Mouse (Mus musculus): ENCODE results near the gene Stox2. TPM values are rescaled to one million over a fixed set of nuclear protein-coding genes. Genes with fewer than 3 reads are reported as not detected.

The Stox2 gene
- polyA plus RNA-seq, 1 experiment from 2014 or later = 43.5 TPM

DNA sequence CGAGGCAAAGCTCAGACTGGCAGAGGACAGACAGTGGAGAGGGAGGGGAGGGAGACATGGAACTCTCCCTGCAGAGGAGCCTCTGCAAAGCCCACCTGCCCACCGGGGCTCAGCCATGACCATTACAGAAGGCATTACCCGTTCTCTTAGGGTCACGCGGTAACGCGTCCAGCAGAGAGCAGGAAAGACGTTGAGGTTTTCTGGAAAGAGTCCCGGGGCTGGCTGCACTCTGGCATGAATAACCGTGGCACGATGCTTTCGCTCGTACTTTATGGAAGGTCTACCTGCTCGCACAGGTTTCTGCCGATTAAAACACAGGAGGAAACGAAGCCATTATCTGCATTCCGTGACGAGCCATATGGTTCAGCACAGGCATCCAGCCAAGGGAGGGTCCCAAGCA is 53.9 kb downstream of the Stox2 start:
- Histone ChIP-seq H3K27ac (replicated peaks) (no peak overlapping the region), H3K4me2 (no peak overlapping the region; the same call in 1 of the 2 replicates), H3K9me3 (no peaks in the 10 kb centered on the region), H3K4me1 (replicated peaks) (no peaks in the 10 kb centered on the region), H3K9ac (no peak overlapping the region), H3K4me3 (no peak overlapping the region), H3K36me3 (no peaks in the 10 kb centered on the region), H3K27me3 (no peaks in the 10 kb centered on the region)
- ATAC-seq (ENCODE audit: low FRiP score, low read depth) = peak; percentile 54; the same call in 1 of the 2 replicates
- WGBS = 69% methylated on average over 18 of the region's 18 CpGs

DNA sequence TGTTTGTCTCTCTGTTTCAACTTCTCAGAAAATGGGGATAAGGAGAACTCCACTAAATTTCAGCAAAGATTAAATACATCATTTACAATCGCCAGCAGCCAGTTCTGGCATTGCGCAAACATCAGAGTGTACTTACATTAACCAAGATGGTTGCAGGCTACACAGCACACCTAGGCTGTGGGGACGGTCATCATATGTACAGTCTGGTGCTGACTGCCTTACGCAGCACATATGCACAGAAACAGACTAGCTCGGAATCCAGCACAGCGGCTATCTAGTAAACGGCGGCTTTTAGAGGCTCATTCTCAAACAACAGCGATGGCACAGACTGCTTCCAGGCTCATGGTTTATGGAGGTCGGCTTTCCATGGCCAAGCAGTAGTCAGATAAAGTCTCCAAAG is 54.3 kb downstream of the Stox2 start:
- Histone ChIP-seq H3K36me3 (no peaks in the 10 kb centered on the region), H3K27ac (replicated peaks) (no peak overlapping the region), H3K4me1 (replicated peaks) (no peaks in the 10 kb centered on the region), H3K9ac (no peak overlapping the region), H3K27me3 (no peaks in the 10 kb centered on the region), H3K4me3 (no peak overlapping the region), H3K4me2 (no peak overlapping the region; the same call in 1 of the 2 replicates), H3K9me3 (no peaks in the 10 kb centered on the region)
- WGBS = 90% methylated on average over 10 of the region's 10 CpGs
- ATAC-seq (ENCODE audit: low FRiP score, low read depth) = peak; percentile 51; the same call in 1 of the 2 replicates

GRCm38 (mm10) chr8:47389430-47389829 is 56.7 kb downstream of the Stox2 start:
- Histone ChIP-seq H3K4me2 (no peak overlapping the region), H3K36me3 (no peaks in the 10 kb centered on the region), H3K4me3 (no peak overlapping the region), H3K4me1 (replicated peaks) (no peaks in the 10 kb centered on the region), H3K27ac (replicated peaks) (no peak overlapping the region), H3K27me3 (no peaks in the 10 kb centered on the region), H3K9me3 (no peaks in the 10 kb centered on the region), H3K9ac (no peak overlapping the region)
- ATAC-seq (ENCODE audit: low FRiP score, low read depth) = no peak
- WGBS = 92% methylated on average over 3 of the region's 3 CpGs

- Histone ChIP-seq H3K4me2 (no peak overlapping the region), H3K4me1 (replicated peaks) (no peaks in the 10 kb centered on the region), H3K36me3 (no peaks in the 10 kb centered on the region), H3K9me3 (no peaks in the 10 kb centered on the region), H3K27me3 (no peaks in the 10 kb centered on the region), H3K4me3 (no peak overlapping the region), H3K9ac (no peak overlapping the region), H3K27ac (replicated peaks) (no peak overlapping the region)
- WGBS = 90% methylated on average over 12 of the region's 12 CpGs
- ATAC-seq (ENCODE audit: low FRiP score, low read depth) = no peak
Measured at GRCm38 (mm10) chr8:47388171-47388570, 58.0 kb downstream of the Stox2 start.

DNA sequence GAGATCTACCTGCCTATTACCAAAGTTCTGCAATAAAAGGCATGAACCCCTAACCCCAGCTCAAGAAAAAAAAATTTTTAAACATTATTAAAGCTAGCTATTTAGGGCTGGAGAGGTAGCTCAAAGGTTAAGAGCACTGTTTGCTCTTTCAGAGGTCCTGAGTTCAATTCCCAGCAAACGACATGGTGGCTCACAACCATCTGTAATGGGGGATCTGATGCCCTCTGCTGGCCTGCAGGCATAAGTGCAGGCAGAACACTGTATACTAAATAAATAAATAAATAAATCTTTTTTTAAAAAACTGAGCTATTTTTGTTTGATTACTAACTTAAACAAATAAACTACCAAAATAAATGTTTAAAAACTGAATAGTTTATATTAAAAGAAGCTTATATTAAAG is 60.4 kb downstream of the Stox2 start:
- WGBS = 76% methylated on average over 1 of the region's 1 CpGs
- no peaks in the 10 kb centered on the region for H3K36me3 ChIP-seq
- peaks cover 3% of the 10 kb centered on the region; the same call in 1 of the 2 replicates for H3K4me1 ChIP-seq (replicated peaks)
- H3K27me3 ChIP-seq = no peaks in the 10 kb centered on the region
- H3K4me3 ChIP-seq = no peak overlapping the region
- H3K9ac ChIP-seq = no peak overlapping the region
- H3K9me3 ChIP-seq = no peaks in the 10 kb centered on the region
- no peak for ATAC-seq (ENCODE audit: low FRiP score, low read depth)
- H3K27ac ChIP-seq (replicated peaks) = no peak overlapping the region
- no peak overlapping the region for H3K4me2 ChIP-seq

DNA sequence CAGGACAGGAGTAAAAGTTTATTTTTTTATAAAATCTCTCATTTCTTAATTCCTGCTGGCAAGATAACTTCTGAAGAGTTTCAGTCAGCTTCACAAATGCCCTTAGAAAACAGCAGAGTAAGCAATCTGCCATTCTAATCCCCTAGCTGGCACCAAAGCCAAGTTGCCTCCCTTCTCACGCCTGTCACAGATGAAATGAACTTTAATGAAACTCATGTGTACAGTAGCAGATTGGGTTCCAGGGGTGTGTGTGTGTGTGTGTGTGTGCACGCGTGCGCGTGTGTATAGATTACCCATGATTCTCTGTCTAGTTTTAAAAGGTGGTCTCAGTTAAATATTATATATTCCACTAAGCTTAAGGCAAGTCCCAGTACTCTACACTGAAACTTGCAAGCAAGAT is 62.0 kb downstream of the Stox2 start:
- ATAC-seq (ENCODE audit: low FRiP score, low read depth) = no peak
- Histone ChIP-seq H3K4me2 (no peak overlapping the region), H3K4me3 (no peak overlapping the region), H3K27me3 (no peaks in the 10 kb centered on the region), H3K27ac (replicated peaks) (no peak overlapping the region), H3K9me3 (no peaks in the 10 kb centered on the region), H3K36me3 (no peaks in the 10 kb centered on the region), H3K9ac (no peak overlapping the region), H3K4me1 (replicated peaks) (peaks cover 5% of the 10 kb centered on the region; the same call in 1 of the 2 replicates)
- 89% methylated on average over 5 of the region's 5 CpGs for WGBS

- 89% methylated on average over 9 of the region's 9 CpGs for WGBS
- no peaks in the 10 kb centered on the region for H3K9me3 ChIP-seq
- ATAC-seq (ENCODE audit: low FRiP score, low read depth) = no peak
- no peak overlapping the region for H3K4me3 ChIP-seq
- no peak overlapping the region for H3K4me2 ChIP-seq
- no peaks in the 10 kb centered on the region for H3K36me3 ChIP-seq
- H3K27ac ChIP-seq (replicated peaks) = no peak overlapping the region
- peaks cover 5% of the 10 kb centered on the region; the same call in 1 of the 2 replicates for H3K4me1 ChIP-seq (replicated peaks)
- no peak overlapping the region for H3K9ac ChIP-seq
- H3K27me3 ChIP-seq = no peaks in the 10 kb centered on the region
Measured at GRCm38 (mm10) chr8:47383632-47384031, 62.5 kb downstream of the Stox2 start.

DNA sequence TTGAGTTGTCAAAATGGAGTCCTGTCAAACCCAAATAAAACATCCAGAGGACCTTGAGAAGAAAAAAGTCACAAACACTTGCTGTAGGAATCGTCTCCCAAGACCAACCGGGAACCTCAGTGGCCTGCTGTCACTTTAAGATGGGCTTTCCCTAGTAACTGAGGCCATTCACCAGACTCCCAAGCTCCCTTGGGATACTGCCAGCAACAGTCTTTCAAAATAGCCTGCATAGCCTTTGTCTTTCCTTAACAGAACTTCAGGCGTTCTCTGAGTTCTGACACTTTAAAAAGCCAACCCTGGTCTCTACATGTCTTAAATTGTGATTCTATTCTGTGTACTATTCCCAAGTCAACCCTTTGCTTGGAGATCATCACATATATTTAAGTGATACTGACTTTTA is 64.9 kb downstream of the Stox2 start:
- WGBS = 22% methylated on average over 3 of the region's 3 CpGs
- H3K27ac ChIP-seq (replicated peaks) = 0 out of 2 replicates have a peak overlapping the region, but pooled peaks have one; percentile 52

GRCm38 (mm10) chr8:47380725-47381124 is 65.4 kb downstream of the Stox2 start:
- no peak; the same call in 1 of the 2 replicates for ATAC-seq (ENCODE audit: low FRiP score, low read depth)
- no peak overlapping the region for H3K4me2 ChIP-seq
- no peaks in the 10 kb centered on the region for H3K9me3 ChIP-seq
- 43% methylated on average over 6 of the region's 6 CpGs for WGBS
- no peaks in the 10 kb centered on the region for H3K36me3 ChIP-seq
- no peaks in the 10 kb centered on the region for H3K27me3 ChIP-seq
- H3K27ac ChIP-seq (replicated peaks) = 0 out of 2 replicates have a peak overlapping the region, but pooled peaks have one; percentile 7
- no peak overlapping the region for H3K9ac ChIP-seq
- no peak overlapping the region for H3K4me3 ChIP-seq
- peaks cover 5% of the 10 kb centered on the region; the same call in 1 of the 2 replicates for H3K4me1 ChIP-seq (replicated peaks)

More for the DNA sequence above, 64.9 kb downstream of the Stox2 start:
- H3K9me3 ChIP-seq = no peaks in the 10 kb centered on the region
- no peak overlapping the region for H3K4me3 ChIP-seq
- H3K36me3 ChIP-seq = no peaks in the 10 kb centered on the region
- no peak for ATAC-seq (ENCODE audit: low FRiP score, low read depth)
- no peak overlapping the region for H3K4me2 ChIP-seq
- H3K9ac ChIP-seq = no peak overlapping the region
- H3K4me1 ChIP-seq (replicated peaks) = peaks cover 5% of the 10 kb centered on the region; the same call in 1 of the 2 replicates
- no peaks in the 10 kb centered on the region for H3K27me3 ChIP-seq

DNA sequence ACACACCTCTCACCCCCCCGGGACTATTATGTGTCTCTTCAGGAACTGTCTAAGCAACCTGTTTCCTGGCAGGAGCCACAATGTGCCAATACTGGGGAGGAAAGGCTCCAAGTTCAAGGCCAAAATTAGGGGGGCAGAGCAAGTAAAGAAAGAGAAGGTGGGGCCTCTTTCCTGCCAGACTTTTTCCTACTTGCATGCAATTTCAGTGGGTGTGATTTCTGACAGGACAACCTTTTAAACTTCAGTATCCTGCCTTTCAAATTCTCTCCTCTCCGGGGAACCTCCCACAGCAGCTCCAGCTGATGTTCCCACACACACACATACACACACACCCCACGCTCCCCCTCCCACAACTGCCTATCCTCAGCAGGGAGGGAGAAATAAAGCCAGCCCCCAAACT is 66.1 kb downstream of the Stox2 start:
- Histone ChIP-seq H3K4me2 (no peak overlapping the region), H3K9ac (no peak overlapping the region), H3K9me3 (no peaks in the 10 kb centered on the region), H3K4me1 (replicated peaks) (peaks cover 5% of the 10 kb centered on the region; the same call in 1 of the 2 replicates), H3K4me3 (no peak overlapping the region), H3K27me3 (no peaks in the 10 kb centered on the region), H3K36me3 (no peaks in the 10 kb centered on the region), H3K27ac (replicated peaks) (no peak overlapping the region)
- WGBS = 62% methylated on average over 3 of the region's 3 CpGs
- ATAC-seq (ENCODE audit: low FRiP score, low read depth) = no peak

GRCm38 (mm10) chr8:47376651-47377050 is 69.5 kb downstream of the Stox2 start:
- no peak overlapping the region for H3K4me2 ChIP-seq
- ATAC-seq (ENCODE audit: low FRiP score, low read depth) = no peak
- no peak overlapping the region for H3K27ac ChIP-seq (replicated peaks)
- WGBS = 88% methylated on average over 7 of the region's 7 CpGs
- H3K36me3 ChIP-seq = no peaks in the 10 kb centered on the region
- H3K4me3 ChIP-seq = no peak overlapping the region
- H3K9ac ChIP-seq = no peak overlapping the region
- no peaks in the 10 kb centered on the region for H3K27me3 ChIP-seq
- peaks cover 5% of the 10 kb centered on the region; the same call in 1 of the 2 replicates for H3K4me1 ChIP-seq (replicated peaks)
- H3K9me3 ChIP-seq = no peaks in the 10 kb centered on the region

DNA sequence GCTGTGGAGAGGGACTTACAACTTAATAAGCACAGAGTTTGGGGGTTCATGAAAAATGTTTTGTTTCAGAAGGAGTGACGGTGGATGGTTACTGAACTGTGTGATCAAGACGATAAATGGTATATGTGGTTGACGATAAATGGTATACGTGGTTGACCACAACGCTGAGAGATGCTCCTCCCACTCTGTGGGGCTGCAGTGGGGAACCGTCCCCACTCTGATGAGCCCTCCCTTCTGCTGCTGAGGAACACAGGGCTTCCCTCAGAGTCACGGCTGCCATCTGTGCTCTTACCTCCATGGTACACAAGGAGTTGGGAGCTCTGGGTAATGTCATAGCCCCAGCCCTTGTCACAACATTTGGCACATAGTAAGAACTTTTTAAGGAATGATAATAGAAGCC is 72.4 kb downstream of the Stox2 start:
- Histone ChIP-seq H3K9ac (no peak overlapping the region), H3K9me3 (no peaks in the 10 kb centered on the region), H3K36me3 (no peaks in the 10 kb centered on the region), H3K4me1 (replicated peaks) (peaks cover 6% of the 10 kb centered on the region; the same call in 1 of the 2 replicates), H3K4me2 (no peak overlapping the region), H3K27ac (replicated peaks) (no peak overlapping the region), H3K4me3 (no peak overlapping the region), H3K27me3 (no peaks in the 10 kb centered on the region)
- WGBS = 96% methylated on average over 7 of the region's 7 CpGs
- ATAC-seq (ENCODE audit: low FRiP score, low read depth) = no peak

DNA sequence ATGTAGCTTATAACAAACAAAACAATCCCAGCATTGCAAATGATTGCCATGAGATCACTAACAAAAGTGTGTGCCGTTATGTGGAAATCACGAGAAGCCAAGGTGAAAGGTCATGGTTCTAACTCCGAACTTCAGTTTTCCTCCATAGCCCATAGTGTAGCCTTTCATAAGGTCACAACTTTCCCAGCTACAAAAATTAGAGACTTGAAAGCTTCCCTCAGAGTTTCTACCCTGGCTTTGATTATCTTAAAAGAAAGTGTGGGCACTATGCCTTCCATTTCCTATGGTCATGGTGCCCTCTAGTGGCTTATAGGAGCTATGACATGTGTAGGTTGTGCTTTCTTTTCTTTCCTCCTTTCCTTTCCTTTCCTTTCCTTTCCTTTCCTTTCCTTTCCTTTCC is 74.6 kb downstream of the Stox2 start:
- Histone ChIP-seq H3K4me2 (no peak overlapping the region), H3K4me3 (no peak overlapping the region), H3K27me3 (no peaks in the 10 kb centered on the region), H3K36me3 (no peaks in the 10 kb centered on the region), H3K9me3 (no peaks in the 10 kb centered on the region), H3K27ac (replicated peaks) (no peak overlapping the region), H3K9ac (no peak overlapping the region), H3K4me1 (replicated peaks) (peaks cover 6% of the 10 kb centered on the region; the same call in 1 of the 2 replicates)
- 23% methylated on average over 3 of the region's 3 CpGs for WGBS
- ATAC-seq (ENCODE audit: low FRiP score, low read depth) = no peak
